Mouse (Mus musculus) liver, adult 2 months (tissue): ENCODE measurements around the gene Eed. TPM values are rescaled to one million over a fixed set of nuclear protein-coding genes. Genes with fewer than 3 reads are reported as not detected.
A peak's percentile ranks its signal among the peaks of the same experiment; 100 is the strongest.

Experiments used
- DNase-seq: peaks from one replicate; pipeline ENCODE4 v3.0.0-alpha.2; 2011; ENCODE audit warnings: low read depth, low spot score; ENCODE audit errors: extremely low read depth
- H3K27ac ChIP-seq: fragments of 200-500 bp; replicated peaks from 2 replicates; pipeline ENCODE4 v1.5.1; 2012; ENCODE audit warnings: low read depth, mild to moderate bottlenecking, control low read depth, inconsistent platforms, low read length; ENCODE audit not compliant: insufficient read depth
- H3K27me3 ChIP-seq: fragments of 200-500 bp; 2 replicates; pipeline ENCODE4 v1.6.1; 2012; ENCODE audit warnings: mild to moderate bottlenecking, moderate library complexity, low read length, inconsistent platforms; ENCODE audit not compliant: control insufficient read depth, insufficient read depth
- H3K36me3 ChIP-seq: fragments of 200-500 bp; 2 replicates; pipeline ENCODE4 v1.6.1; 2012; ENCODE audit warnings: low read length, inconsistent platforms; ENCODE audit not compliant: control insufficient read depth, insufficient read depth
- H3K4me1 ChIP-seq: fragments of 200-500 bp; 2 replicates; pipeline ENCODE4 v1.6.1; 2011; ENCODE audit warnings: low read length; ENCODE audit not compliant: control insufficient read depth, insufficient read depth
- H3K4me3 ChIP-seq: fragments of 200-500 bp; 2 replicates; pipeline ENCODE4 v1.5.1; 2011; ENCODE audit warnings: low read depth, mild to moderate bottlenecking, control low read depth, low read length, moderate library complexity; ENCODE audit not compliant: insufficient read depth
- H3K79me2 ChIP-seq: fragments of 200-500 bp; 2 replicates; pipeline ENCODE4 v1.6.1; 2012; ENCODE audit warnings: inconsistent platforms, mild to moderate bottlenecking, low read length, moderate library complexity; ENCODE audit not compliant: control insufficient read depth, insufficient read depth
- H3K9ac ChIP-seq: fragments of 200-500 bp; 2 replicates; pipeline ENCODE4 v1.6.1; 2012; ENCODE audit warnings: low read depth, mild to moderate bottlenecking, control low read depth, inconsistent platforms, low read length
- CTCF ChIP-seq: fragments of 200-500 bp; IDR thresholded peaks from 2 replicates; pipeline ENCODE4 v1.5.1; 2011; ENCODE audit warnings: low read depth, low read length, control low read depth
- POLR2A ChIP-seq: fragments of 200-500 bp; IDR thresholded peaks from 2 replicates; pipeline ENCODE4 v1.6.1; 2011; ENCODE audit warnings: low read length, control low read depth; ENCODE audit not compliant: insufficient read depth; ENCODE audit errors: extremely low read depth
- WGBS: fragments of 180-500 bp; shearing (Covaris S2); methylation state at CpG from one replicate; pipeline ENCODE4 v1.1.7; 2018; 5-methylcytosine and 5-hydroxymethylcytosine counted together
- polyA plus RNA-seq: library from polyadenylated mRNA; depleted of rRNA; stranded (reverse); fragments of >200 nt; gene quantifications from 2 replicates; pipeline ENCODE4 v1.2.3, GENCODE M21; 2012; rRNA removed
- total RNA-seq: library from RNA; depleted of rRNA; stranded (reverse); fragments of >200 nt; gene quantifications from 2 replicates; pipeline ENCODE4 v1.2.3, GENCODE M21; 2014; rRNA removed

Gene Eed
- total and polyA plus RNA-seq, 2 experiments: 16.1 to 43.5 TPM

GRCm38 (mm10) chr7:89908899-89909621 is 71.7 kb downstream of the Eed start:
- WGBS: 78% methylated on average over 20 of the region's 20 CpGs
- TF ChIP-seq CTCF (no peak), POLR2A (no peak)
- H3K9ac ChIP-seq: no peak overlapping the region
- H3K36me3 ChIP-seq: no peaks in the 10 kb centered on the region
- no peak overlapping the region for H3K4me3 ChIP-seq
- no peaks in the 10 kb centered on the region for H3K4me1 ChIP-seq
- no peaks in the 10 kb centered on the region for H3K79me2 ChIP-seq
- H3K27me3 ChIP-seq: no peaks in the 10 kb centered on the region
- no peak for DNase-seq
- no peak overlapping the region for H3K27ac ChIP-seq

DNA sequence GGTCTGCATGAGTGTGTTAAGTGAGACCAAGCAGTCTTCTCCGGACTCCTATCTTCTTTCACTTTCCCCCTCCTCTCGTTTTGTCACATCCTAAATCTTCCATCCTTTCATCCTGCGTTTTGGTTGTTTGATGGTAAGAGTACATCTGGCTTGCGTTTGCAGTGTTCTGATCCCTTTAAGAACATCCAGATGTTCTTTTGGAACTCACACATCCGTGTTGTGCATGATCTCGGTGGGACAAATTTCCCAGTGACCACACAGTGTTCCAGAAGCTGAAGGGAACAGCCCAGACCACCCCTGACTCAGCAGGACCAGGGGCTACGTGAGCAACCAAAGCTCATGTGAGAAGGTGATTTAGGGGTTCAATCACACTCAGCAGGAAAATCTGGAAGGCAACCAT is 72.4 kb downstream of the Eed start:
- Histone ChIP-seq H3K27me3 (no peaks in the 10 kb centered on the region), H3K27ac (no peak overlapping the region), H3K4me1 (no peaks in the 10 kb centered on the region), H3K79me2 (no peaks in the 10 kb centered on the region), H3K4me3 (no peak overlapping the region), H3K9ac (no peak overlapping the region), H3K36me3 (no peaks in the 10 kb centered on the region)
- 68% methylated on average over 7 of the region's 7 CpGs for WGBS
- no peak for TF ChIP-seq CTCF
- no peak for TF ChIP-seq POLR2A
- no peak for DNase-seq

DNA sequence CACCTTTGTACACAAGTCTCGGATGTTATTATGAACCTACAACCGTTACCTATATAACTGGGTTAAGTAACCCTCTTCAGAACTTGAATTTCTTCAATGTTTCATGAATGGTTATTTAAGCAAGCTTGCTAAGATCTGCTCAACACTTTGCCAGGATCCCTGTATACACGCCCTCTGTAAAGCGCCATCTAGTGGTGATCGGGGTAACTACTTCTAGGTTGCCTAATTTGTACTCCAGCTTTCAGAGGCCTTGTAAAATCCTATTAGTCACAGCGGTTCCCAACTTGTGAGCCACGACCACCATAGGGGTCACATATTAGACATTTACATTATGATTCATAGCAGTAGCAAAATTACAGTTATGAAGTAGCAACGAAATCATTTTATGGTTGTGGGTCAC is 72.8 kb downstream of the Eed start:
- Histone ChIP-seq H3K4me1 (no peaks in the 10 kb centered on the region), H3K4me3 (no peak overlapping the region), H3K36me3 (no peaks in the 10 kb centered on the region), H3K9ac (no peak overlapping the region), H3K27ac (no peak overlapping the region), H3K79me2 (no peaks in the 10 kb centered on the region), H3K27me3 (no peaks in the 10 kb centered on the region)
- DNase-seq: peak; percentile 54
- TF ChIP-seq CTCF: peak; percentile 61
- TF ChIP-seq POLR2A: no peak
- 30% methylated on average over 8 of the region's 8 CpGs for WGBS

Other genes with a start within 250 kb of the Eed start
- not detected in 2 replicates for gene Ccdc81, start 77.4 kb downstream of the Eed start, total RNA-seq
- not detected in 2 replicates for gene Ccdc81, start 77.4 kb downstream of the Eed start, polyA plus RNA-seq
- 53.6 and 55.2 TPM in 2 replicates for gene Hikeshi, start 39.8 kb downstream of the Eed start, total RNA-seq
- gene Hikeshi, start 39.8 kb downstream of the Eed start, polyA plus RNA-seq: 44.1 and 45.0 TPM in 2 replicates
- gene Picalm, start 149.2 kb upstream of the Eed start, total RNA-seq: 120 and 127 TPM in 2 replicates
- 24.6 and 29.7 TPM in 2 replicates for gene Picalm, start 149.2 kb upstream of the Eed start, polyA plus RNA-seq